Mouse (Mus musculus) urinary bladder, postnatal 4 days (tissue): ENCODE data around the gene Zfp36l2.

Source experiments
- DNase-seq, 2 experiments: peaks; one replicate each; pipeline ENCODE4 v3.0.0; 2021 to 2022; ENCODE audit warnings: low spot score in 2 of 2

Gene Zfp36l2

GRCm38 (mm10) chr17:84135243-84135642, 52.5 kb downstream of the Zfp36l2 start:
- DNase-seq, result no peak
